8 mouse cellular contexts compared by ENCODE assay signal in genomic region chr1:164455614-164456013, GRCm38 (mm10). TPM values are rescaled to one million over a fixed set of nuclear protein-coding genes. Genes with fewer than 3 reads are reported as not detected.
A peak's percentile ranks its signal among the peaks of the same experiment; 100 is the strongest.
DNase-seq lines count a peak whose midpoint lies in the region; ATAC-seq and TF ChIP-seq lines count a peak whose summit lies in the region.
"Had no signal": no experiment of that assay in that cellular context is flagged by ENCODE, and none has a peak within 500 bp of the region (broad histone marks: within the 10 kb centered on the region; RNA-seq: fewer than 3 reads in every experiment).

No protein-coding gene starts in this region.

- peaks cover 4% of the 10 kb centered on the region; the same call in 1 of the 2 replicates for H3K4me1 ChIP-seq in cortical plate, adult 2 months (ENCODE audit: control insufficient read depth, insufficient read depth, low read length)
- peaks cover 40% of the 10 kb centered on the region for H3K4me1 ChIP-seq in hindbrain, embryonic 14.5 days (replicated peaks; ENCODE audit: control insufficient read depth, insufficient read depth, low read length)

- no peaks in the 10 kb centered on the region for H3K9me3 ChIP-seq in hindbrain, embryonic 14.5 days (ENCODE audit: control insufficient read depth, low read length)
- H3K9me3 ChIP-seq: limb, embryonic 15.5 days had no signal

- peak overlapping the region; percentile 82 for H3K4me2 ChIP-seq in hindbrain, embryonic 14.5 days (replicated peaks)

- H3K36me3 ChIP-seq in hindbrain, embryonic 14.5 days (replicated peaks; ENCODE audit: control insufficient read depth, insufficient read depth) = peaks cover 32% of the 10 kb centered on the region
- H3K36me3 ChIP-seq: limb, embryonic 15.5 days had no signal

- peak; percentile 14 for DNase-seq in right cerebral cortex, postnatal 25 days
- DNase-seq in right cerebral cortex, postnatal 4 days = no peak
- DNase-seq in hindbrain, embryonic 14.5 days (ENCODE audit: low spot score) = peak; percentile 58
- DNase-seq in lung, postnatal 10 days = peak; percentile 28
- no peak for DNase-seq in frontal cortex, adult 2 months (ENCODE audit: extremely low spot score in 1 of 2, low spot score in 1 of 2)
- DNase-seq in retina, embryonic 14.5 days (ENCODE audit: low spot score) = no peak

- WGBS in hindbrain, embryonic 14.5 days = 51% methylated on average over 7 of the region's 7 CpGs

- peak overlapping the region; percentile 92 for H3K9ac ChIP-seq in hindbrain, embryonic 14.5 days
- H3K9ac ChIP-seq: limb, embryonic 15.5 days had no signal

- H3K4me3 ChIP-seq in cortical plate, adult 2 months (ENCODE audit: insufficient read depth, low read length) = peak overlapping the region; percentile 51
- peak overlapping the region; percentile 87 for H3K4me3 ChIP-seq in hindbrain, embryonic 14.5 days (replicated peaks; ENCODE audit: low read length)

- TF ChIP-seq POLR2A in cortical plate, adult 2 months (IDR thresholded peaks at IDR 0.05; ENCODE audit: extremely low read depth, insufficient read depth, low read length) = 0 out of 2 replicates have a peak, but pooled peaks have one; percentile 8

- no peaks in the 10 kb centered on the region for H3K27me3 ChIP-seq in hindbrain, embryonic 14.5 days (ENCODE audit: control insufficient read depth, insufficient read depth, low read length)

- no peak for ATAC-seq in hindbrain, embryonic 14.5 days (ENCODE audit: low FRiP score)

- peak overlapping the region; percentile 99 for H3K27ac ChIP-seq in cortical plate, adult 2 months (ENCODE audit: insufficient read depth, low read length)
- peak overlapping the region; percentile 97 for H3K27ac ChIP-seq in hindbrain, embryonic 14.5 days
- H3K27ac ChIP-seq: limb, embryonic 15.5 days had no signal

- peak; percentile 45 for TF ChIP-seq CTCF in cortical plate, adult 2 months (IDR thresholded peaks at IDR 0.05; ENCODE audit: extremely low read depth, insufficient read depth, low read length)

RNA-seq across cellular contexts. Expression of gene Atp1b1, which starts 2.5 kb away (rescaled TPM):
- 1,191 and 1,273 TPM in 2 replicates for polyA plus RNA-seq in cortical plate, adult 2 months (2012; rRNA removed)
- 237 and 333 TPM in 2 replicates for polyA plus RNA-seq in hindbrain, embryonic 14.5 days (2014; fragmentation: Nextera tagmentation; extraction: Ambion mirVana)
- 1,439 and 1,479 TPM in 2 replicates for polyA plus RNA-seq in frontal cortex, adult 2 months (2012; rRNA removed)

Comparison
In these comparisons a context has a peak if more than half of its experiments do, and no peak if none do; other contexts are left out.
1. DNase-seq: peak in right cerebral cortex, postnatal 25 days (single experiment), hindbrain, embryonic 14.5 days (single experiment) and lung, postnatal 10 days (single experiment); none in right cerebral cortex, postnatal 4 days (single experiment), frontal cortex, adult 2 months (0 of 2) and retina, embryonic 14.5 days (single experiment).